12 mouse cellular contexts compared by ENCODE assay signal in genomic region chr1:136227870-136228269, GRCm38 (mm10). TPM values are rescaled to one million over a fixed set of nuclear protein-coding genes. Genes with fewer than 3 reads are reported as not detected.
DNase-seq lines count a peak whose midpoint lies in the region; ATAC-seq lines count a peak whose summit lies in the region.
"Had no signal": no experiment of that assay in that cellular context is flagged by ENCODE, and none has a peak within 500 bp of the region (broad histone marks: within the 10 kb centered on the region; RNA-seq: fewer than 3 reads in every experiment).

No protein-coding gene starts in this region.

- no peaks in the 10 kb centered on the region for H3K27me3 ChIP-seq in kidney, embryonic 14.5 days (ENCODE audit: control insufficient read depth, insufficient read depth, low read length)

- no peak overlapping the region for H3K9ac ChIP-seq in kidney, embryonic 14.5 days (ENCODE audit: low read depth, low read length)

- no peak for ATAC-seq in kidney, embryonic 14.5 days (ENCODE audit: low FRiP score, low TSS enrichment)
- no peak for ATAC-seq in activated CD4-positive, CD25-positive, alpha-beta regulatory T cell, adult 4 months
- no peak for ATAC-seq in megakaryocyte, adult 5-6 weeks (ENCODE audit: poor library complexity, severe bottlenecking)

- H3K4me2 ChIP-seq in kidney, embryonic 14.5 days (replicated peaks; ENCODE audit: low read depth, low read length) = no peak overlapping the region

- H3K4me3 ChIP-seq in kidney, embryonic 14.5 days (ENCODE audit: low read length) = no peak overlapping the region

- H3K27ac ChIP-seq in kidney, embryonic 14.5 days (ENCODE audit: low read depth, low read length) = no peak overlapping the region; the same call in 1 of the 2 replicates
- H3K27ac ChIP-seq: macrophage had no signal

- peaks cover 33% of the 10 kb centered on the region for H3K36me3 ChIP-seq in kidney, embryonic 14.5 days (ENCODE audit: control insufficient read depth, insufficient read depth, low read length)

- H3K9me3 ChIP-seq in kidney, embryonic 14.5 days (ENCODE audit: control insufficient read depth, low read length) = no peaks in the 10 kb centered on the region

- WGBS in kidney, embryonic 14.5 days = 72% methylated on average over 4 of the region's 4 CpGs

- H3K4me1 ChIP-seq in kidney, embryonic 14.5 days (ENCODE audit: control insufficient read depth, insufficient read depth, low read length) = peaks cover 48% of the 10 kb centered on the region

- DNase-seq in kidney, adult 11 months = peak; percentile 90
- peak; percentile 75 for DNase-seq in NIH3T3 (ENCODE audit: low read depth)
- peak; percentile 23 to 39 for DNase-seq in adrenal gland, postnatal 4 days (ENCODE audit: low spot score in 2 of 2)
- DNase-seq in kidney, postnatal 25 days = peak; percentile 91 to 95
- DNase-seq in B cell, adult 2 months = no peak

RNA-seq across cellular contexts. Expression of gene Inava, which starts 6.2 kb away (rescaled TPM):
- polyA plus RNA-seq in kidney, embryonic 14.5 days (2014; fragmentation: Nextera tagmentation; extraction: Ambion mirVana) = 10.4 and 22.8 TPM in 2 replicates
- 1 to 10 TPM in 1 of 2 experiments, under 1 TPM in 1; 0.62 to 4.1 TPM for total RNA-seq in adrenal gland, postnatal 4 days (2021)
- polyA plus RNA-seq in activated CD4-positive, CD25-positive, alpha-beta regulatory T cell, adult 4 months (2017; shearing (Covaris generic)) = not detected
- total RNA-seq in megakaryocyte, adult 5-6 weeks (2015) = not detected in 2 replicates
- not detected in 2 replicates for total RNA-seq in megakaryocyte, adult 5-6 weeks (2017)
- total RNA-seq: hematopoietic stem cell, adult 5-6 weeks had no signal
- polyA plus RNA-seq: macrophage had no signal

RNA-seq across cellular contexts. Expression of gene Mroh3, which starts 15.2 kb away (rescaled TPM):
- polyA plus RNA-seq in kidney, embryonic 14.5 days (2014; fragmentation: Nextera tagmentation; extraction: Ambion mirVana) = 0.21 and 0.43 TPM in 2 replicates
- total RNA-seq in adrenal gland, postnatal 4 days (2021) = not detected
- polyA plus RNA-seq in activated CD4-positive, CD25-positive, alpha-beta regulatory T cell, adult 4 months (2017; shearing (Covaris generic)) = not detected
- not detected in 2 replicates for total RNA-seq in megakaryocyte, adult 5-6 weeks (2015)
- not detected in 2 replicates for total RNA-seq in megakaryocyte, adult 5-6 weeks (2017)
- total RNA-seq: hematopoietic stem cell, adult 5-6 weeks had no signal
- polyA plus RNA-seq: macrophage had no signal

RNA-seq across cellular contexts. Expression of gene Gpr25, which starts 32.8 kb away (rescaled TPM):
- not detected in 2 replicates for polyA plus RNA-seq in kidney, embryonic 14.5 days (2014; fragmentation: Nextera tagmentation; extraction: Ambion mirVana)
- total RNA-seq in adrenal gland, postnatal 4 days (2021) = not detected
- not detected for polyA plus RNA-seq in activated CD4-positive, CD25-positive, alpha-beta regulatory T cell, adult 4 months (2017; shearing (Covaris generic))
- not detected in 2 replicates for total RNA-seq in megakaryocyte, adult 5-6 weeks (2015)
- total RNA-seq in megakaryocyte, adult 5-6 weeks (2017) = not detected in 2 replicates
- total RNA-seq: ES-E14; hematopoietic stem cell, adult 5-6 weeks had no signal
- polyA plus RNA-seq: forebrain, embryonic 11.5 days; macrophage had no signal

Comparison
In these comparisons a context has a peak if more than half of its experiments do, and no peak if none do; other contexts are left out.
1. DNase-seq: peak in kidney, adult 11 months (single experiment), NIH3T3 (single experiment), adrenal gland, postnatal 4 days (2 of 2) and kidney, postnatal 25 days (2 of 2); none in B cell, adult 2 months (0 of 2).